Mouse (Mus musculus) mammary gland, adult 2 months (tissue): ENCODE data around the gene Paxbp1. TPM values are rescaled to one million over a fixed set of nuclear protein-coding genes. Genes with fewer than 3 reads are reported as not detected.

Experiments
- polyA plus RNA-seq: library from polyadenylated mRNA; depleted of rRNA; stranded (reverse); fragments of >200 nt; gene quantifications from 2 replicates; pipeline ENCODE4 v1.2.3, GENCODE M21; 2012; ENCODE audit warnings: low replicate concordance; rRNA removed

Paxbp1 gene
- polyA plus RNA-seq = 9.7 and 24.4 TPM in 2 replicates

GRCm38 (mm10) chr16:91044270-91045182, at the start of gene Paxbp1:
TSS of gene Paxbp1 (minus strand) at chr16:91044543.

GRCm38 (mm10) chr16:91011021-91011683, 33.2 kb downstream of the Paxbp1 start, which contains the start of gene Synj1:
TSS of gene Synj1 (minus strand) at chr16:91011308.

Other genes starting within 250 kb of the Paxbp1 start
- 5.8 and 7.4 TPM in 2 replicates for gene Urb1, start 234.1 kb downstream of the Paxbp1 start, polyA plus RNA-seq
- gene Eva1c, start 217.8 kb downstream of the Paxbp1 start, polyA plus RNA-seq = 1.7 and 3.1 TPM in 2 replicates
- 8.7 and 31.3 TPM in 2 replicates for gene Cfap298, start 109.4 kb downstream of the Paxbp1 start, polyA plus RNA-seq
- gene Synj1, start 33.2 kb downstream of the Paxbp1 start, polyA plus RNA-seq = 23.9 and 34.8 TPM in 2 replicates
- 0.08 and 0.27 TPM in 2 replicates for gene 4932438H23Rik, start 50.6 kb upstream of the Paxbp1 start, polyA plus RNA-seq
- gene Olig2, start 180.9 kb upstream of the Paxbp1 start, polyA plus RNA-seq = 0.13 and 0.22 TPM in 2 replicates
- 0.29 and 1.1 TPM in 2 replicates for gene Olig1, start 225.2 kb upstream of the Paxbp1 start, polyA plus RNA-seq